Mouse (Mus musculus) gastrocnemius, adult 8-10 months (tissue): ENCODE results near the gene Cxcr4. TPM values are rescaled to one million over a fixed set of nuclear protein-coding genes. Genes with fewer than 3 reads are reported as not detected.

Experiments
- DNase-seq, 2 experiments: peaks; one replicate each; pipeline ENCODE4 v3.0.0; 2022; ENCODE audit warnings: low spot score in 2 of 2
- total RNA-seq, 4 experiments: library from RNA; stranded (reverse); gene quantifications; 2 replicates each; pipeline ENCODE4 v1.2.4; 2022

Cxcr4 gene
- total RNA-seq, 4 experiments from 2014 or later = 0.89 to 2.1 (median 1.7) TPM

DNA sequence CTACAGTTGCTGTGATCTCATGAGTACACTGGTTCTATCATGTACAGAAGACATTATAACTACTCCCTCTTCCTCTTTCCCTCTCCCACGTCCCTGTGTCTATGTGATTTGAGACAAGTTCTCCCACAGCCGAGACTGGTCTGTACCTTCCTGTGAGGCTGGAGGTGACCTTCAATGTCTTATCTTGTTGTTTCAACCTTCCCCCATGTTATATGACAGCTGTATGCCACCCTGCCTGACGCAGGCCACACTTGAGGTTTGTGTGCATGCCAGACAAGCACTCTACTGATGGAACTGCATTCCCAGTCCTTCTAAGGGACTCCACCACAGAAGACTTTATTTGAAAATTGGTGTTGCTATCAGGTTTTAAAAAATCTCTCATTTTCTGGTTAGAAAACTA, 21.1 kb downstream of the Cxcr4 start:
- no peak for DNase-seq

- no peak for DNase-seq
These were observed 22.0 kb downstream of the Cxcr4 start for GRCm38 (mm10) chr1:128569992-128570648.

- no peak for DNase-seq
These were observed 24.6 kb downstream of the Cxcr4 start for GRCm38 (mm10) chr1:128567224-128568197.

DNA sequence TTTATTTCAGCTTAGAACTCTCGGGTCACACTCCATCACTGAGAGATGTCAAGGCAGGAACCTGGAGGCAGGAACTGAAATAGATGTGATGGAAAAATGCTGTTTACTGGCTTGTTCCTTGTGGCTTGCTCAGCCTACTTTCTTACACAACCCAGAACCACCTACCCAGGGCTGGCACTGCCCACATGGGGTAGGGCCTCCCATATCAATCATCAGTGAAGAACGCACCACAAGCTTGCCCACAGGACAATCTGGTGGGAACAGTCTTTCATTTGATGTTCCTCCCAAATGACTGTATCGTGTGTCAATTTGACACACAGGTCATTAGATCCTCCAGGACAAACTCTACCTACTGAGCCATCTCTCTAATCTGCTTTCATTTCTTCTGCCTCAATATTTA, 28.2 kb downstream of the Cxcr4 start:
- no peak for DNase-seq

DNA sequence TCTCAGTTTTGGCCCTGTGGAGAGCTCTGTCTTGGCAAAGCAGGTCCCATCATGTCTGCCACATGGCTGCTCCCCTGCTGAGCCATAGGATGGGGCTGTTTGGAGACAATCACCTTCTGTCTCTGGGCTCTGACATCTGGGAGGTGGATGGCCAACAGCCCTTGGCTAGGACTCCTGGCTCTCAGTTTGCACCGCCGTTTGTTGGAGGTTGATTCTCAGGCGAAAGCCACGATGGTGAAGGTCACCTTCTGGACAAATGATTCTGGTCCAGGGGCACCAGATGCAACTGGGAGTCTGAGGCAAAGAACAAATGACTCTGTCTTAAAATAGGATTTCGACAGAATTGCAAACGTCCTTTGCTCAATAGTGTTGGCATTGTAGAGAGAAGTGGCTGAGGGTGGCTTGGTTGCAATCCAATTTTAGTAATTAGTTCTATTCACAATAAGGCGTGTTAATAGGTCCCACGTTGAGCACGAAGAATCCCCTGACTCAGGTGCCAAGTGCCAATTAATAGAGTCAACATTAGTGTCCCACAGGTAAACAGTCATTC, 30.7 kb downstream of the Cxcr4 start:
- DNase-seq = no peak

DNA sequence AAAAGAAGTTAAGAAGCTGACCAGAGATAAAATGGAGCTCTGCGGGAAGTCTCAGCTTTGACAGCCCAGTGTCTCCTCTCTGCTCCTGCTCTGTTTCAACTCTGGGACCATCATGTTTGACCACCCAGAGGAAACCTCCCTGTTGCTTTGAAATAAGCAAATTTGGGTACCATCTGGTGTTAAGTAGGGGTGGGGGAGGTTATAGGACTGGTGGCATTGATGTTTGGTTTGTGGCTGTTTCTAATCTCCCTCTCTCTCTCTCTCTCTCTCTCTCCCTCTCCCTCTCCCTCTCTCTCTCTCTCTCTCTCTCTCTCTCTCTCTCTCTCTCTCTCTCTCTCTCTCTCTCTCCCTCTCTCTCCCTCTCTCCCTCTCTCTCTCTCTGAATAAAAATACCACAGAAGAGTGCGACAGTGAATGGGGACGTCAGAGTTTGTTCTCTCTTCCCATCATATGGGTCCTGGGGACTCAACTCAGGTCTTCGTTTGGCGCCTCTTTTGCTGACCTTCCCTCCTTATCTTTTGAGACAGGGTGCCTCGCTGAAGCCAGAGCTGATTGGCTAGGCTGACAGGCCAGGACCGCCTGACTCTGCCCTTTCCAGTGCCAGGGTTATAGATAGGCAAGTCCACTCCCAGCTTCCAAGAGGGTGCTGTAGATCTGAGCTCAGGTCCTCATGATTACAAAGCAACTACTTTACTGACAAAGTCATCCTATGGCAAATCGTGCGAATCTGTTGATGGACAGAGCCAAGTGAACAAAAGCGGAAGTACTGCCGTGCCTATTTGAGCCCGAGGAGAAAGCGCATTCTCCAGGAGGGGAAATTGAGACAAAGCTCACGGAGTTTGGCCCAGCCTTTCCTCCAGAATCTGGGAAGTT, 31.4 kb downstream of the Cxcr4 start:
- DNase-seq = no peak

DNA sequence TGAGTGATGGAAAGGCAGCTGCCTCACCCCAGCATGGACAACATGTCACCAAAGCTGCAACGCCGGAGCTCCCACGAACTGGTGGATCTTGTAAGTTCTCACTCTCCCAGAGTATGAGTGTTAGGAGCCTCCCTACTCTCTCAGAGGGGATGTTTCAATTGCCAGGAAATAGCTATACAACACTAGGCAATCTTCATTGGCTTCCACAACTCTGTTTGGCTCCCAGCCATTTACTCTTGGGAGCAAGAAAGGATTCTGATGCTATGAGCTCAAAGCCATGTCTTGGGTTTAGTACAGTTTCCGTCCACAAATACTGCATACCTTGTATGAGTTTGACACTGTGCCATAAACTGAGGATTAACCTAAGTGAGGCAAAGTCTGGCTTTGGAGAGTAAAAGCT, 34.1 kb downstream of the Cxcr4 start:
- no peak for DNase-seq

DNA sequence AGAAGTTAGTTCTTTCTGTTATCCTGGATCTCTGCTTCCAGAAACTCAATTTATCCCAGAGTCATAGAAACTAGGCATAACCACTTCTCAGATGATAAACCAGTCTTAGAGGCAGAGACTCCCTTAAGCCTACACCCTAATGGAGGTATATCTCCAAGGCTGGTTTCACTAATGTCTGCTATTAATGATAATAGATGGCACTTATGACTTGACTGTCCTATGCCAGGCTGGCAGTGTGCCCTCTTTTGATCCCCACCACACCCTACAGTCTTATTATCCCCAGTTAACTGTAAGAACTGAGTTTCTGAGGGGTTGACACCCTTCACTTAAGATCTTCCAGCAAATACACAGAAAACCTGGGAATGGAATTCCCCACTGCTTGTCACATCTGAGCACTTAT, 39.5 kb downstream of the Cxcr4 start:
- no peak for DNase-seq

DNA sequence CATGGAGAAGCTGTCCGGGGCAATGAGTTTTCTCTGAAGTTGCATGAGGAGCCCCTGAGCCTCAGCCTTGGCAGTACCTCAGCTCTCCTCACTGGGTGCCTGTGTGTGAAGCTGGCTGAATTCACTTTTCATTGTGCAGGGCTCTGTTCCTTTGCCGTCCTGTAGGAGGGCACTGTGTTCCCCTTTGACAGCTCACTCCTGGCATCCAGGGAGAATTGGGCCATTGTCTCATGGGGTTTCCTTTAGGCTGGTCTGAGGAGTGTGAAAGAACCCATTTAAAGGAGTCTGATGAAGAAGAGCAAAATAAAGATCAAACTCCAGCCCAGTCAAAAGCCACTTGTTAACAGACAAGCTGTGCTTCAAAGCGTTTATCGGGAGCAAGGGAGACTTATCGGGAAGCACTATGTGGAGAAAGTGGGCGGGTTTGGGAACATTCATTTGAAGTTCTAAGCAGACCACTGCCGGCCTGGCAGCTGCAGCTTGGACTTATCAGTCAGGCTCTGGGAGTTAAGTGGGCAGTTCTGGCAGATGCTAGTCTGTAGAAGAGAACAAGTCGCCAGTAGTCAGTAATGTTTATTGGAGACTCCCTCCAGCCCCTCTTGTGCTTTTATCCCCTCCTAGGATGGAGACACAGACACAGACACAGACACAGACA, 40.2 kb downstream of the Cxcr4 start:
- no peak for DNase-seq

DNA sequence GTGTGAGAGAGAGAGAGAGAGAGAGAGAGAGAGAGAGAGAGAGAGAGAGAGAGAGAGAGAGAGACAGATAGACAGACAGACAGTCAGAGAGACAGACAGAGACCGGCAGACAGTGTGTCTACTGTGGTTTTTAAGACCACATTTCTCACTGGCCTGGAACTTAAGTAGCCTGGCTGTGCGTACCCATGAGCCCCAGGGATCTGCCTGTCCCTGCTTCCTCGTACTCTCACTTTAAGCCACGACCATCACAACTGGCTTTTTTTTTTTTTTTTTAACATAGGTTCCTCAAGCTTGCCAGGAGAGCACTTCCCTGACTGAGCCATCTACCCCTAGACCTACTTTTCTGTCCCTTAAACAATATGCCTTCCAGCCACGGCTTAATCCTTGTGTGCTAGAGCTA, 42.7 kb downstream of the Cxcr4 start:
- no peak for DNase-seq

- no peak for DNase-seq
These were observed 43.1 kb downstream of the Cxcr4 start for GRCm38 (mm10) chr1:128549007-128549406.

DNA sequence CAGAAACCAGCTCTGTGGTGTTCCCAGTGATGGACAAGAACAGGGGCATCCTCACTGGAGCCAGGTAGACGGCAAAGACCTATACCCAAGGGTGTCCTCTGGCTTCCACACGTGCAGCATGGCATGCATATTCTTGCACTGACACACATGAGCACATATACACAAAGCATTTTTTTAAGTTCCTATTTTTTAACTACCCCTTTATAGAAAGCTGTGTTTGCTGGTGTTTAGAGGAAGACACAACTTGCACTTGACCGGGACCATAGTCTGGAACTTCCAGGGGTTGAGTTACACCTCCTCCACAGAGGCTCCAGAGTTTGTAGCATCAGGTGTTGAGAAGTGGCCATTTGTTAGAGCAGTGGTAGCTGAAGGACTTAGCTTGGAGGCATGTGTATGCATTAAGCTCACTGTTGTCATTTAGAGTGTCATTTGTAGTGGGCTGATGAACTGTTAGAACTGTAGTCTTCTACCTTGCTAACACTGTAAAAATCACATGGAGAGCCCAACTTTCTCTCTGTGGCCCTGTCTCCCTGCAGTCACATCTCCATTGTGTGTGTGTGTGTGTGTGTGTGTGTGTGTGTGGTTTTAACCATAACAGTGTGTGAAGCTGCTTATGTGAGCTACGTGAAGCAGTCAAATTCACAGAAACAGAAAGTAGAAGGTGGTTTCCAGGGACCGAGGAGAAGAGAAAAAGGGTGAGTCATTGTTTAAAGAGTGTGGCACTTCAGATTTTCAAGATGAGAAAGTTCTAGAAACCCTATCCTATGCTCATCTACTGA, 43.7 kb downstream of the Cxcr4 start:
- no peak for DNase-seq

GRCm38 (mm10) chr1:128545672-128546071, 46.4 kb downstream of the Cxcr4 start:
- no peak for DNase-seq

DNA sequence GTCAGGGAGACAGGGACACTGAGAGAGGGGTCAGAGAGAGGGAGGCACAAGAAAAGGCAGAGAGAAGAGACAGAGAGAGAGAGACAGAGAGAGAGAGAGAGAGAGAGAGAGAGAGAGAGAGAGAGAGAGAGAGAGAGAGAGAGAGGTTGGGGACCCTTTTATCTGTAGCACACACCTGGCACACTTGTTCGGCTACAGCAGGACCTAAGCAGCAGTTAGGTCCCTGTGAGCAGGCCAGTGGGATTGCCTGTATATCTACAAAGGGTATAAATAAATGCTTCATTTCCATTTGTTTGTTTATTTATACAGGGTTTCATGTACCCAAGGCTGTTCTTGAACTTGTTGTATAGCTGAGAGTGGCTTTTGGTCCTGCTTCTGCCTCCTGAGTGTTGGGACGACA, 49.0 kb downstream of the Cxcr4 start:
- DNase-seq = no peak

- DNase-seq = no peak
These were observed 49.5 kb downstream of the Cxcr4 start for GRCm38 (mm10) chr1:128542555-128542954.

DNA sequence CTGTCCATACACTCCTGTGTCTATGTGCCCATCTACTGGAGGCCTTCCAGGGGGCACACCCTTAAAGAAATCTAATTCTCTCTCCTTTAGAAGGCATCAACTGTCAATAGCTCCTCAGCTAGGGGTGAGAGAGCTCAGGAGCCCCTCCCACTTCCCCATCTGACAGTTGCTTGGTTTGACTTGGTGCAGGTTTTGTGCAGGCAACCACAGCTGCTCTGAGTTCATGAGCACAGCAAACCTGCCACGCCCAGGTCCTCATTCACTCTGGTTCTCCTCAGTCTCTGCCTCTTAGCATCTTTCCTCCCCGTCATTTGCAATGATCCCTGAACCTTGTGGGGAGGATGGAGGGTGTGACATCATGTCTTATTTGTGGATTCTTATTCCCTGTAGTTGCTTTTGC, 51.9 kb downstream of the Cxcr4 start:
- no peak for DNase-seq

- no peak for DNase-seq
These were observed 52.5 kb downstream of the Cxcr4 start for GRCm38 (mm10) chr1:128539555-128539954.
